Mouse (Mus musculus) common myeloid progenitor, adult 5-6 weeks (primary cell): ENCODE data around the gene C730034F03Rik. TPM values are rescaled to one million over a fixed set of nuclear protein-coding genes. Genes with fewer than 3 reads are reported as not detected.

Source experiments
- ATAC-seq: replicated peaks from 2 replicates; pipeline ENCODE4 v1.8.0; 2016; ENCODE audit warnings: low read depth, mild to moderate bottlenecking, moderate TSS enrichment, inconsistent platforms; ENCODE audit not compliant: poor library complexity, severe bottlenecking
- total RNA-seq: library from RNA; stranded (forward); fragments of 200-1000, 187-1606 nt; gene quantifications from 2 replicates; pipeline ENCODE4 v1.2.3, GENCODE M21; 2017

C730034F03Rik gene
- total RNA-seq, 1 experiment from 2014 or later = 3.9 TPM

GRCm38 (mm10) chr15:89473921-89474320, 44.5 kb downstream of the C730034F03Rik start:
- no peak for ATAC-seq

DNA sequence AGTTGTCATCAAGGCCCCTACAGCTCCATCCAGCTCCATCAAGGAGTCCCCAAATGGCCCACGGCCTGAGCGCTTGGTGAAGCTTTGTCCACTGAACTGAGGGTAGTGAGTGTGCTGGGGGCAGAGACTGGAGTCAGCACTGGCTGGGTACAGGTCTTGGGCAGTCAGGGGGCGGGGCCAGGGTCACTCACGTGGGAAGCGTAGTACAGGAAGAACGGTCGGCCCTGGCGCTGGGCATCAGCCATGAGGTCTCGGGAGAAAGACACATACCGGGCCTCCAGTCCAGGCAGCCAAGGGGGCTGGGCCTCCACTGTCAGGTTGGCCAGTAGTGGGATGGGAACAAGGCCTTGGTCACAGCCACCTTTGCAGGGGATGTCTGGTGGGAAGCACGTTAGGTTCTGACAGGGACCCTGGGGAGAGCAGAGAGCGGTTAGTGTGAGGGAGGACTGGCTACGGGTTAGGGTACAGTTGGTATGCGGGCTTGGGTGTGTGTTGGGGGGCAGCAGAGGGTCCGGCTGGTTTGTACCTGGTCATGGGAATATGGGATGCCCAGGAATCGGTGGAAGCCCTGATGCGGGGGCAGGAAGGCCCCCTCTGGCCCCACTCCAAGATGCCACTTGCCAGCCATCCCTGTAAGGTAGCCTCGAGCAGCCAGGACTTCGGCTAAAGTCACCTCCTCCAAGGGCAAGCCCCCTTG, 45.4 kb downstream of the C730034F03Rik start:
- ATAC-seq = no peak

- ATAC-seq = no peak
Observed at GRCm38 (mm10) chr15:89475293-89475600, 45.9 kb downstream of the C730034F03Rik start.

- ATAC-seq = peak; percentile 93
Observed at GRCm38 (mm10) chr15:89475611-89476474, 46.5 kb downstream of the C730034F03Rik start.

- ATAC-seq = peak; percentile 16; the same call in 1 of the 2 replicates
Observed at GRCm38 (mm10) chr15:89476475-89476815, 47.1 kb downstream of the C730034F03Rik start.

DNA sequence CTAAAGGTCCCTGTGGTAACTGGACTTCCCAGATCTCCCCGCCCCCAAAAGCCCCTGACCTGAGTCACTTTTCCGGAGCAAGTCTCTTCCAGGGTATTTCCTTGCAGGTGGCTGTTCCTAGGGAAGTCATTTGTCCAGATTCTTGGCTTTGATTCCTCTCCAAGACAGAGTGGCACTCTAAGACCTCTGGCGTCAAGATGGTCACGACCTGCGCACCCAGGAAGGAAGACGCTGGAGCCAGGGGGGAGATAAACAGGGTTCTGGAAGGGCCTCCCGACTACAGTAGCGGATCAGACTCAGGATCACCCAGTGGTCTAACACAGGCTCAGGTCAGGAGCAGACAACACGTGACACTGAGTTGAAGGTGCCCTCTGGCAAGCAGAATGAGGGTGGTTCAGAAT, 47.7 kb downstream of the C730034F03Rik start, which contains the start of gene Arsa:
Arsa (minus strand) TSS at position 335 of the 401 bp plus-strand sequence.
- no peak for ATAC-seq

DNA sequence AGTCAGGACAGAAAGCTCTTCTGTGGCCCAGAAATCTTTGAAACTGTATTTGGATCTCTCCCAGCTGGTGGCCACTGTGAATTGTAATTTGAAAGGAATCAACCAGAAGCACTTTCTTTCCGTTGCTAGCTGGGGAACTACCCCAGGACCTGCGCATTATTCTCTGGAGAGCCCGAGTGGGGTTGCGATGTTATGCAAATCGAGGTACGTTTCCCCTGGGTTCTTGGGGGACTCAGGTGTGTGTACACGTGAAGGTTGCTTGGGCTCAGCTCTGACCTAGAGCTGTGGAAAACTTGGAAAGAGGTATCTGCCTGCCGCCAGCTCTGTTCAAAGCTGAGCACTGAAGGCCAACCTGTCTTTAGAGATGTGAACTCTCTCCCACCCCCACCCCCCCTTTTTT, 48.4 kb downstream of the C730034F03Rik start:
- ATAC-seq = no peak

- no peak for ATAC-seq
Observed at GRCm38 (mm10) chr15:89478622-89479021, 49.2 kb downstream of the C730034F03Rik start.

Other genes starting within 250 kb of the C730034F03Rik start
- gene Plxnb2, start 248.8 kb upstream of the C730034F03Rik start, total RNA-seq = 20.2 and 29.2 TPM in 2 replicates
- 1.6 and 2.3 TPM in 2 replicates for gene Dennd6b, start 233.1 kb upstream of the C730034F03Rik start, total RNA-seq
- 15.6 and 22.7 TPM in 2 replicates for gene Ppp6r2, start 218.0 kb upstream of the C730034F03Rik start, total RNA-seq
- 43.3 and 53.7 TPM in 2 replicates for gene Sbf1, start 114.3 kb upstream of the C730034F03Rik start, total RNA-seq
- gene Adm2, start 106.9 kb upstream of the C730034F03Rik start, total RNA-seq = not detected in 2 replicates
- not detected in 2 replicates for gene Miox, start 95.2 kb upstream of the C730034F03Rik start, total RNA-seq
- 13.9 and 14.4 TPM in 2 replicates for gene Lmf2, start 73.9 kb upstream of the C730034F03Rik start, total RNA-seq
- 81.4 and 106 TPM in 2 replicates for gene Ncaph2, start 73.9 kb upstream of the C730034F03Rik start, total RNA-seq
- gene Sco2, start 55.7 kb upstream of the C730034F03Rik start, total RNA-seq = 21.8 and 23.0 TPM in 2 replicates
- 0.68 and 0.78 TPM in 2 replicates for gene Tymp, start 52.5 kb upstream of the C730034F03Rik start, total RNA-seq
- 2.9 and 3.0 TPM in 2 replicates for gene Odf3b, start 50.3 kb upstream of the C730034F03Rik start, total RNA-seq
- not detected in 2 replicates for gene Klhdc7b, start 44.7 kb upstream of the C730034F03Rik start, total RNA-seq
- not detected in 2 replicates for gene Syce3, start 19.1 kb upstream of the C730034F03Rik start, total RNA-seq
- gene Cpt1b, start 3.7 kb upstream of the C730034F03Rik start, total RNA-seq = 2.6 TPM in 1 of 2 replicates, not detected in the other
- gene Gm44502, start 107 bp downstream of the C730034F03Rik start, total RNA-seq = 0.29 and 0.46 TPM in 2 replicates
- 11.7 and 15.9 TPM in 2 replicates for gene Chkb, start 319 bp downstream of the C730034F03Rik start, total RNA-seq
- gene Mapk8ip2, start 24.3 kb downstream of the C730034F03Rik start, total RNA-seq = not detected in 2 replicates
- gene Arsa, start 47.8 kb downstream of the C730034F03Rik start, total RNA-seq = 9.4 and 12.9 TPM in 2 replicates
- 10.2 and 14.9 TPM in 2 replicates for gene Shank3, start 70.0 kb downstream of the C730034F03Rik start, total RNA-seq
- gene Acr, start 138.7 kb downstream of the C730034F03Rik start, total RNA-seq = not detected in 2 replicates
- 11.1 and 12.6 TPM in 2 replicates for gene Rabl2, start 162.3 kb downstream of the C730034F03Rik start, total RNA-seq